7 mouse cellular contexts compared by ENCODE assay signal in genomic region chr11:69088103-69088855, GRCm38 (mm10). TPM values are rescaled to one million over a fixed set of nuclear protein-coding genes. Genes with fewer than 3 reads are reported as not detected.
DNase-seq lines count a peak whose midpoint lies in the region; ATAC-seq lines count a peak whose summit lies in the region.

TSS of gene Vamp2 (plus strand) at chr11:69088490.

- H3K4me1 ChIP-seq in embryonic facial prominence, embryonic 11.5 days (ENCODE audit: control insufficient read depth, insufficient read depth, low read length) = no peaks in the 10 kb centered on the region
- H3K4me1 ChIP-seq in limb, embryonic 13.5 days = peaks cover 34% of the 10 kb centered on the region
- H3K4me1 ChIP-seq in midbrain, embryonic 15.5 days = peaks cover 36% of the 10 kb centered on the region

- peak within 1 kb of the TSS; percentile 99 for H3K9ac ChIP-seq in embryonic facial prominence, embryonic 11.5 days (replicated peaks; ENCODE audit: low read length)
- peak within 1 kb of the TSS; percentile 100 for H3K9ac ChIP-seq in limb, embryonic 13.5 days
- H3K9ac ChIP-seq in midbrain, embryonic 15.5 days = peak within 1 kb of the TSS; percentile 98

- peak; percentile 95 for DNase-seq in adrenal gland, postnatal 10 days
- peak; percentile 95 for DNase-seq in embryonic facial prominence, embryonic 11.5 days (ENCODE audit: low spot score)
- peak; percentile 99 for DNase-seq in heart, adult 11 months
- peak; percentile 94 for DNase-seq in kidney, adult 18-20 months
- DNase-seq in spleen, adult 18-20 months = peak; percentile 79 to 92

- under 1% methylated on average over 56 of the region's 67 CpGs for WGBS in embryonic facial prominence, embryonic 11.5 days
- WGBS in limb, embryonic 13.5 days = under 1% methylated on average over 67 of the region's 67 CpGs
- under 1% methylated on average over 60 of the region's 67 CpGs for WGBS in midbrain, embryonic 15.5 days

- peak within 1 kb of the TSS; percentile 68 for H3K27ac ChIP-seq in embryonic facial prominence, embryonic 11.5 days (replicated peaks; ENCODE audit: low read depth, low read length)
- peak within 1 kb of the TSS; percentile 87 for H3K27ac ChIP-seq in limb, embryonic 13.5 days
- H3K27ac ChIP-seq in midbrain, embryonic 15.5 days = peak within 1 kb of the TSS; percentile 91

- H3K9me3 ChIP-seq in embryonic facial prominence, embryonic 11.5 days (replicated peaks; ENCODE audit: control insufficient read depth, low read length) = no peaks in the 10 kb centered on the region
- H3K9me3 ChIP-seq in limb, embryonic 13.5 days = no peaks in the 10 kb centered on the region
- H3K9me3 ChIP-seq in midbrain, embryonic 15.5 days = no peaks in the 10 kb centered on the region

- H3K4me2 ChIP-seq in embryonic facial prominence, embryonic 11.5 days (ENCODE audit: low read depth, low read length) = peak within 1 kb of the TSS; percentile 90
- peak within 1 kb of the TSS; percentile 97 for H3K4me2 ChIP-seq in limb, embryonic 13.5 days (replicated peaks)
- peak within 1 kb of the TSS; percentile 95 for H3K4me2 ChIP-seq in midbrain, embryonic 15.5 days

- H3K36me3 ChIP-seq in embryonic facial prominence, embryonic 11.5 days (replicated peaks; ENCODE audit: control insufficient read depth, insufficient read depth, low read depth, low read length) = no peaks in the 10 kb centered on the region
- peaks cover 34% of the 10 kb centered on the region for H3K36me3 ChIP-seq in limb, embryonic 13.5 days
- H3K36me3 ChIP-seq in midbrain, embryonic 15.5 days (replicated peaks) = peaks cover 9% of the 10 kb centered on the region; the same call in 1 of the 2 replicates

- peak; percentile 72 for ATAC-seq in embryonic facial prominence, embryonic 11.5 days (replicated peaks; ENCODE audit: insufficient number of reproducible peaks, low FRiP score, low TSS enrichment, low read depth)
- peak; percentile 87 for ATAC-seq in limb, embryonic 13.5 days (ENCODE audit: low FRiP score, low read depth)
- ATAC-seq in midbrain, embryonic 15.5 days (replicated peaks) = peak; percentile 86

- H3K27me3 ChIP-seq in embryonic facial prominence, embryonic 11.5 days (ENCODE audit: control insufficient read depth, insufficient read depth, low read length) = no peaks in the 10 kb centered on the region
- H3K27me3 ChIP-seq in limb, embryonic 13.5 days = no peaks in the 10 kb centered on the region
- no peaks in the 10 kb centered on the region for H3K27me3 ChIP-seq in midbrain, embryonic 15.5 days (replicated peaks)

- H3K4me3 ChIP-seq in embryonic facial prominence, embryonic 11.5 days (ENCODE audit: low read depth, low read length) = peak within 1 kb of the TSS; percentile 100
- peak within 1 kb of the TSS; percentile 95 for H3K4me3 ChIP-seq in limb, embryonic 13.5 days
- H3K4me3 ChIP-seq in midbrain, embryonic 15.5 days = peak within 1 kb of the TSS; percentile 66

RNA-seq across cellular contexts. Expression of gene Vamp2, which starts in this region (rescaled TPM):
- total RNA-seq in adrenal gland, postnatal 10 days (2021) = 100 to 1,000 TPM; 104 to 143 TPM
- polyA plus RNA-seq in embryonic facial prominence, embryonic 11.5 days (2014; fragmentation: Nextera tagmentation; extraction: Ambion mirVana) = 48.8 and 61.9 TPM in 2 replicates
- 82.8 and 88.6 TPM in 2 replicates for polyA plus RNA-seq in limb, embryonic 13.5 days (2015; fragmentation: Nextera tagmentation; extraction: Ambion mirVana)
- polyA plus RNA-seq in midbrain, embryonic 15.5 days (2015; fragmentation: Nextera tagmentation; extraction: Ambion mirVana) = 319 and 333 TPM in 2 replicates

Comparison
In these comparisons a context has a peak if more than half of its experiments do, and no peak if none do; other contexts are left out.
1. Peak in every context shown above with its lines: DNase-seq, ATAC-seq, H3K4me3 ChIP-seq and H3K27ac ChIP-seq.